Comparison of ENCODE assay signal across 13 mouse cellular contexts in genomic region chr1:185516041-185516440, GRCm38 (mm10).
DNase-seq lines count a peak whose midpoint lies in the region; ATAC-seq and TF ChIP-seq lines count a peak whose summit lies in the region.
"Had no signal": no experiment of that assay in that cellular context is flagged by ENCODE, and none has a peak within 500 bp of the region (broad histone marks: within the 10 kb centered on the region; RNA-seq: fewer than 3 reads in every experiment).

No protein-coding gene starts in this region.

- peak overlapping the region; percentile 63 for H3K27ac ChIP-seq in heart, embryonic 11.5 days (ENCODE audit: low read depth, low read length)
- H3K27ac ChIP-seq in midbrain, embryonic 13.5 days = no peak overlapping the region
- H3K27ac ChIP-seq in midbrain, embryonic 10.5 days (replicated peaks) = no peak overlapping the region
- no peak overlapping the region; the same call in 1 of the 2 replicates for H3K27ac ChIP-seq in intestine, postnatal 0 days (ENCODE audit: low read depth, low read length)
- H3K27ac ChIP-seq: limb, embryonic 12.5 days had no signal

- H3K27me3 ChIP-seq in heart, embryonic 11.5 days (ENCODE audit: control insufficient read depth, insufficient read depth, low read length) = no peaks in the 10 kb centered on the region
- H3K27me3 ChIP-seq in midbrain, embryonic 13.5 days = no peaks in the 10 kb centered on the region
- no peaks in the 10 kb centered on the region for H3K27me3 ChIP-seq in midbrain, embryonic 10.5 days (ENCODE audit: low read depth, poor library complexity, severe bottlenecking)
- H3K27me3 ChIP-seq in intestine, postnatal 0 days (replicated peaks; ENCODE audit: control insufficient read depth, insufficient read depth, low read length) = no peaks in the 10 kb centered on the region
- H3K27me3 ChIP-seq: limb, embryonic 12.5 days had no signal

- no peaks in the 10 kb centered on the region for H3K36me3 ChIP-seq in heart, embryonic 11.5 days (ENCODE audit: control insufficient read depth, insufficient read depth, low read length)
- H3K36me3 ChIP-seq in midbrain, embryonic 13.5 days = no peaks in the 10 kb centered on the region
- H3K36me3 ChIP-seq in midbrain, embryonic 10.5 days = no peaks in the 10 kb centered on the region
- H3K36me3 ChIP-seq in intestine, postnatal 0 days (ENCODE audit: control insufficient read depth, insufficient read depth) = no peaks in the 10 kb centered on the region
- H3K36me3 ChIP-seq: limb, embryonic 12.5 days had no signal

- H3K9ac ChIP-seq in heart, embryonic 11.5 days (ENCODE audit: low read depth, low read length) = no peak overlapping the region; the same call in 1 of the 2 replicates
- H3K9ac ChIP-seq in midbrain, embryonic 13.5 days (replicated peaks) = no peak overlapping the region
- H3K9ac ChIP-seq in intestine, postnatal 0 days (ENCODE audit: low read depth, low read length) = no peak overlapping the region
- H3K9ac ChIP-seq: limb, embryonic 12.5 days had no signal

- no peak for DNase-seq in heart, postnatal 25 days (ENCODE audit: low spot score)
- DNase-seq in midbrain, embryonic 10.5 days (ENCODE audit: low spot score) = no peak
- peak; percentile 10 for DNase-seq in retina, embryonic 14.5 days (ENCODE audit: low spot score)
- no peak for DNase-seq in spleen, postnatal 36 days (ENCODE audit: low spot score in 2 of 2)
- no peak for DNase-seq in cerebellum, postnatal 10 days
- DNase-seq: cerebellum, postnatal 14 days; kidney, postnatal 14 days; lung, postnatal 14 days had no signal

- H3K9me3 ChIP-seq in heart, embryonic 11.5 days (replicated peaks; ENCODE audit: control insufficient read depth, low read length) = no peaks in the 10 kb centered on the region
- no peaks in the 10 kb centered on the region for H3K9me3 ChIP-seq in midbrain, embryonic 13.5 days
- no peaks in the 10 kb centered on the region for H3K9me3 ChIP-seq in midbrain, embryonic 10.5 days (replicated peaks)
- no peaks in the 10 kb centered on the region for H3K9me3 ChIP-seq in intestine, postnatal 0 days (ENCODE audit: control insufficient read depth)
- H3K9me3 ChIP-seq: limb, embryonic 12.5 days had no signal

- peak overlapping the region; percentile 6; the same call in 1 of the 2 replicates for H3K4me3 ChIP-seq in heart, embryonic 11.5 days (ENCODE audit: low read depth, low read length)
- no peak overlapping the region for H3K4me3 ChIP-seq in midbrain, embryonic 13.5 days (replicated peaks)
- H3K4me3 ChIP-seq in midbrain, embryonic 10.5 days = no peak overlapping the region
- no peak overlapping the region for H3K4me3 ChIP-seq in intestine, postnatal 0 days (ENCODE audit: low read depth, low read length)
- H3K4me3 ChIP-seq: limb, embryonic 12.5 days had no signal

- no peak; the same call in 1 of the 2 replicates for ATAC-seq in heart, embryonic 11.5 days (replicated peaks; ENCODE audit: insufficient number of reproducible peaks, low FRiP score, low TSS enrichment)
- ATAC-seq in midbrain, embryonic 13.5 days = 0 out of 2 replicates have a peak, but pooled peaks have one; percentile 17
- ATAC-seq in intestine, postnatal 0 days = no peak
- ATAC-seq: midbrain, embryonic 16.5 days had no signal

- 0 out of 2 replicates have a peak, but pooled peaks cover 5% of the 10 kb centered on the region for H3K4me1 ChIP-seq in heart, embryonic 11.5 days (ENCODE audit: control insufficient read depth, insufficient read depth, low read length)
- H3K4me1 ChIP-seq in midbrain, embryonic 13.5 days (replicated peaks) = no peaks in the 10 kb centered on the region
- peaks cover 6% of the 10 kb centered on the region; the same call in 1 of the 2 replicates for H3K4me1 ChIP-seq in midbrain, embryonic 10.5 days
- H3K4me1 ChIP-seq in intestine, postnatal 0 days (replicated peaks; ENCODE audit: control insufficient read depth, insufficient read depth, low read length) = no peaks in the 10 kb centered on the region

- no peak for TF ChIP-seq CTCF in intestine, postnatal 0 days (IDR thresholded peaks at IDR 0.05; ENCODE audit: low read depth)

- H3K4me2 ChIP-seq in heart, embryonic 11.5 days = peak overlapping the region; percentile 46
- no peak overlapping the region for H3K4me2 ChIP-seq in midbrain, embryonic 13.5 days (replicated peaks)
- 0 out of 2 replicates have a peak overlapping the region, but pooled peaks have one; percentile 35 for H3K4me2 ChIP-seq in intestine, postnatal 0 days (replicated peaks; ENCODE audit: low read depth)
- H3K4me2 ChIP-seq: limb, embryonic 12.5 days had no signal

- WGBS in heart, embryonic 11.5 days (ENCODE audit: insufficient replicate concordance) = 42% methylated on average over 10 of the region's 10 CpGs
- WGBS in midbrain, embryonic 13.5 days = 71% methylated on average over 10 of the region's 10 CpGs
- WGBS in midbrain, embryonic 10.5 days = 84% methylated on average over 10 of the region's 10 CpGs
- 39% methylated on average over 10 of the region's 10 CpGs for WGBS in intestine, postnatal 0 days

- intact Hi-C loops in heart, postnatal 25 days (cut with DNase I) = no loop called here
